Comparison of ENCODE assay signal across 9 mouse cellular contexts in the genomic region with DNA sequence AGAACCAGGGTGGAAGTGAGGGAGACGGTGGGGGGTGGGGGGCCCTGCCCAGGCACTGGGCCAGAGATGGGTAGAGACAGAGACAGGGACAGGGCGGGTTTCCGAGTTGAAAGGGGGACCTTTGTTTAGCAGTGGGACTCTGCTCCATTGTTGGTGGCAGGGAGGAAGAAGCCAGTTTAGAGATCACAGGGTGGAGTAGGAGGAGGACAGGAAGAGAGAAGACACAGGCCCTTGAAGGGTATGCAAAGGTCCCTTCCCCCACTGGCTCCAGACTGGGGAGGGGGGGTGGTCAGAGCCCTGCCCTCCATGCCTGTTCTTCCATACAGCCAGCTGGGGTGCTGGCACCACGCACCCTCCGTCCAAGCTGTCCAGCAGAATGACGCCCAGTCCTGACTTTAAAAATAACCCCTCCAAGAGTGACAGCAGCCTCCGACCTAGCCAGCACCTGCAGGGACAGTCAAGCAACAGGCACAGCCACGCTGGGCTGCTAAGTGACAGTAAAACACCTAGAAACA. TPM values are rescaled to one million over a fixed set of nuclear protein-coding genes. Genes with fewer than 3 reads are reported as not detected.
DNase-seq lines count a peak whose midpoint lies in the region; ATAC-seq and TF ChIP-seq lines count a peak whose summit lies in the region.
"Had no signal": no experiment of that assay in that cellular context is flagged by ENCODE, and none has a peak within 500 bp of the region (broad histone marks: within the 10 kb centered on the region; RNA-seq: fewer than 3 reads in every experiment).

No protein-coding gene starts in this region.

- no peak for DNase-seq in midbrain, embryonic 10.5 days (ENCODE audit: low spot score)
- peak; percentile 83 for DNase-seq in gastrocnemius, postnatal 25 days
- DNase-seq in lung, embryonic 14.5 days = peak; percentile 49
- no peak for DNase-seq in adipocyte (ENCODE audit: low spot score)
- no peak for DNase-seq in embryo, embryonic 10 days (ENCODE audit: low spot score)
- DNase-seq in left cerebral cortex, postnatal 36 days (ENCODE audit: low spot score in 2 of 2) = no peak

- H3K27me3 ChIP-seq in midbrain, embryonic 10.5 days (ENCODE audit: low read depth, poor library complexity, severe bottlenecking) = peaks cover 18% of the 10 kb centered on the region
- no peaks in the 10 kb centered on the region for H3K27me3 ChIP-seq in midbrain, embryonic 15.5 days (replicated peaks)
- H3K27me3 ChIP-seq in intestine, embryonic 16.5 days (replicated peaks; ENCODE audit: control insufficient read depth, insufficient read depth, low read length) = no peaks in the 10 kb centered on the region
- H3K27me3 ChIP-seq in lung, embryonic 14.5 days (ENCODE audit: insufficient read depth, low read length) = no peaks in the 10 kb centered on the region

- H3K4me3 ChIP-seq in midbrain, embryonic 10.5 days = no peak overlapping the region
- H3K4me3 ChIP-seq in midbrain, embryonic 15.5 days = no peak overlapping the region
- H3K4me3 ChIP-seq in intestine, embryonic 16.5 days (ENCODE audit: low read length) = no peak overlapping the region; the same call in 1 of the 2 replicates
- no peak overlapping the region for H3K4me3 ChIP-seq in lung, embryonic 14.5 days (ENCODE audit: low read depth, low read length)

- WGBS in midbrain, embryonic 10.5 days = 51% methylated on average over 8 of the region's 8 CpGs
- 49% methylated on average over 8 of the region's 8 CpGs for WGBS in midbrain, embryonic 15.5 days
- WGBS in intestine, embryonic 16.5 days = 40% methylated on average over 8 of the region's 8 CpGs
- WGBS in lung, embryonic 14.5 days = 44% methylated on average over 8 of the region's 8 CpGs

- intact Hi-C loops in left cerebral cortex, postnatal 36 days (cut with DNase I) = no loop called here

- H3K9ac ChIP-seq in midbrain, embryonic 15.5 days = no peak overlapping the region
- H3K9ac ChIP-seq in intestine, embryonic 16.5 days (ENCODE audit: low read depth, low read length) = peak overlapping the region; percentile 49
- no peak overlapping the region for H3K9ac ChIP-seq in lung, embryonic 14.5 days

- ATAC-seq in midbrain, embryonic 15.5 days (replicated peaks) = no peak
- ATAC-seq in intestine, embryonic 16.5 days = no peak
- no peak for ATAC-seq in lung, embryonic 14.5 days (ENCODE audit: insufficient read depth)

- TF ChIP-seq CTCF in lung, embryonic 14.5 days (IDR thresholded peaks at IDR 0.05; ENCODE audit: low read depth) = no peak

- no peak overlapping the region for H3K4me2 ChIP-seq in midbrain, embryonic 15.5 days
- H3K4me2 ChIP-seq in intestine, embryonic 16.5 days (ENCODE audit: low read depth, low read length) = peak overlapping the region; percentile 16; the same call in 1 of the 2 replicates
- peak overlapping the region; percentile 31; the same call in 1 of the 2 replicates for H3K4me2 ChIP-seq in lung, embryonic 14.5 days

- H3K36me3 ChIP-seq in midbrain, embryonic 10.5 days = no peaks in the 10 kb centered on the region
- peaks cover 9% of the 10 kb centered on the region; the same call in 1 of the 2 replicates for H3K36me3 ChIP-seq in midbrain, embryonic 15.5 days (replicated peaks)
- peaks cover 7% of the 10 kb centered on the region; the same call in 1 of the 2 replicates for H3K36me3 ChIP-seq in intestine, embryonic 16.5 days (ENCODE audit: control insufficient read depth, insufficient read depth, low read length)
- peaks cover 11% of the 10 kb centered on the region; the same call in 1 of the 2 replicates for H3K36me3 ChIP-seq in lung, embryonic 14.5 days (ENCODE audit: insufficient read depth)

- peak overlapping the region; percentile 38; the same call in 1 of the 2 replicates for H3K27ac ChIP-seq in midbrain, embryonic 10.5 days (replicated peaks)
- no peak overlapping the region for H3K27ac ChIP-seq in midbrain, embryonic 15.5 days
- peak overlapping the region; percentile 66 for H3K27ac ChIP-seq in intestine, embryonic 16.5 days (ENCODE audit: low read length)
- peak overlapping the region; percentile 76 for H3K27ac ChIP-seq in lung, embryonic 14.5 days (ENCODE audit: low read depth)

- H3K4me1 ChIP-seq in midbrain, embryonic 10.5 days = peaks cover 46% of the 10 kb centered on the region
- peaks cover 26% of the 10 kb centered on the region for H3K4me1 ChIP-seq in midbrain, embryonic 15.5 days
- H3K4me1 ChIP-seq in intestine, embryonic 16.5 days (ENCODE audit: control insufficient read depth, insufficient read depth, low read length) = peaks cover 84% of the 10 kb centered on the region
- H3K4me1 ChIP-seq in lung, embryonic 14.5 days (ENCODE audit: insufficient read depth) = peaks cover 49% of the 10 kb centered on the region

- no peaks in the 10 kb centered on the region for H3K9me3 ChIP-seq in midbrain, embryonic 10.5 days (replicated peaks)
- no peaks in the 10 kb centered on the region for H3K9me3 ChIP-seq in midbrain, embryonic 15.5 days
- no peaks in the 10 kb centered on the region for H3K9me3 ChIP-seq in intestine, embryonic 16.5 days (ENCODE audit: control insufficient read depth, low read length)
- H3K9me3 ChIP-seq in lung, embryonic 14.5 days (ENCODE audit: low read depth, low read length) = no peaks in the 10 kb centered on the region

RNA-seq across cellular contexts. Expression of a gene that starts 7.6 kb away (rescaled TPM):
- polyA plus RNA-seq in midbrain, embryonic 10.5 days (2016; fragmentation: Nextera tagmentation; extraction: Ambion mirVana) = 32.4 and 41.8 TPM in 2 replicates
- 104 and 105 TPM in 2 replicates for polyA plus RNA-seq in midbrain, embryonic 15.5 days (2015; fragmentation: Nextera tagmentation; extraction: Ambion mirVana)
- 10 to 100 TPM; 72.0 to 79.8 TPM for total RNA-seq in gastrocnemius, postnatal 25 days (2021)
- polyA plus RNA-seq in intestine, embryonic 16.5 days (2015; fragmentation: Nextera tagmentation; extraction: Ambion mirVana) = 165 and 179 TPM in 2 replicates
- 88.3 and 93.1 TPM in 2 replicates for polyA plus RNA-seq in lung, embryonic 14.5 days (2014; fragmentation: Nextera tagmentation; extraction: Ambion mirVana)
- 10 to 100 TPM; 44.1 to 49.2 TPM for total RNA-seq in left cerebral cortex, postnatal 36 days (2021)

RNA-seq across cellular contexts. Expression of a gene that starts 24.6 kb away (rescaled TPM):
- 23.4 and 26.8 TPM in 2 replicates for polyA plus RNA-seq in midbrain, embryonic 10.5 days (2016; fragmentation: Nextera tagmentation; extraction: Ambion mirVana)
- 20.3 and 21.2 TPM in 2 replicates for polyA plus RNA-seq in midbrain, embryonic 15.5 days (2015; fragmentation: Nextera tagmentation; extraction: Ambion mirVana)
- total RNA-seq in gastrocnemius, postnatal 25 days (2021) = 1 to 10 TPM; 4.3 to 5.1 TPM
- polyA plus RNA-seq in intestine, embryonic 16.5 days (2015; fragmentation: Nextera tagmentation; extraction: Ambion mirVana) = 36.9 and 38.5 TPM in 2 replicates
- 64.5 and 67.3 TPM in 2 replicates for polyA plus RNA-seq in lung, embryonic 14.5 days (2014; fragmentation: Nextera tagmentation; extraction: Ambion mirVana)
- total RNA-seq in left cerebral cortex, postnatal 36 days (2021) = 10 to 100 TPM in 1 of 2 experiments, 1 to 10 TPM in 1; 7.9 to 10.6 TPM
- total RNA-seq: MEL had no signal

RNA-seq across cellular contexts. Expression of a gene that starts 25.5 kb away (rescaled TPM):
- polyA plus RNA-seq in midbrain, embryonic 10.5 days (2016; fragmentation: Nextera tagmentation; extraction: Ambion mirVana) = 44.6 and 49.7 TPM in 2 replicates
- polyA plus RNA-seq in midbrain, embryonic 15.5 days (2015; fragmentation: Nextera tagmentation; extraction: Ambion mirVana) = 23.3 and 27.5 TPM in 2 replicates
- 1 to 10 TPM; 7.5 to 10.0 TPM for total RNA-seq in gastrocnemius, postnatal 25 days (2021)
- 72.7 and 78.1 TPM in 2 replicates for polyA plus RNA-seq in intestine, embryonic 16.5 days (2015; fragmentation: Nextera tagmentation; extraction: Ambion mirVana)
- polyA plus RNA-seq in lung, embryonic 14.5 days (2014; fragmentation: Nextera tagmentation; extraction: Ambion mirVana) = 135 and 146 TPM in 2 replicates
- total RNA-seq in left cerebral cortex, postnatal 36 days (2021) = 1 to 10 TPM; 5.3 to 6.6 TPM

RNA-seq across cellular contexts. Expression of a gene that starts 34.1 kb away (rescaled TPM):
- 36.6 and 40.2 TPM in 2 replicates for polyA plus RNA-seq in midbrain, embryonic 10.5 days (2016; fragmentation: Nextera tagmentation; extraction: Ambion mirVana)
- polyA plus RNA-seq in midbrain, embryonic 15.5 days (2015; fragmentation: Nextera tagmentation; extraction: Ambion mirVana) = 315 and 316 TPM in 2 replicates
- under 1 TPM; 0.27 to 0.28 TPM for total RNA-seq in gastrocnemius, postnatal 25 days (2021)
- 12.6 and 13.5 TPM in 2 replicates for polyA plus RNA-seq in intestine, embryonic 16.5 days (2015; fragmentation: Nextera tagmentation; extraction: Ambion mirVana)
- 8.7 and 9.6 TPM in 2 replicates for polyA plus RNA-seq in lung, embryonic 14.5 days (2014; fragmentation: Nextera tagmentation; extraction: Ambion mirVana)
- total RNA-seq in left cerebral cortex, postnatal 36 days (2021) = 100 to 1,000 TPM in 1 of 2 experiments, 10 to 100 TPM in 1; 88.1 to 173 TPM

RNA-seq across cellular contexts. Expression of a gene that starts 51.6 kb away (rescaled TPM):
- 115 and 120 TPM in 2 replicates for polyA plus RNA-seq in midbrain, embryonic 10.5 days (2016; fragmentation: Nextera tagmentation; extraction: Ambion mirVana)
- polyA plus RNA-seq in midbrain, embryonic 15.5 days (2015; fragmentation: Nextera tagmentation; extraction: Ambion mirVana) = 115 and 116 TPM in 2 replicates
- 1 to 10 TPM; 8.2 to 8.5 TPM for total RNA-seq in gastrocnemius, postnatal 25 days (2021)
- polyA plus RNA-seq in intestine, embryonic 16.5 days (2015; fragmentation: Nextera tagmentation; extraction: Ambion mirVana) = 82.5 and 85.8 TPM in 2 replicates
- polyA plus RNA-seq in lung, embryonic 14.5 days (2014; fragmentation: Nextera tagmentation; extraction: Ambion mirVana) = 127 and 136 TPM in 2 replicates
- total RNA-seq in left cerebral cortex, postnatal 36 days (2021) = 10 to 100 TPM; 46.3 to 48.5 TPM

Comparison
In these comparisons a context has a peak if more than half of its experiments do, and no peak if none do; other contexts are left out.
1. DNase-seq: peak in gastrocnemius, postnatal 25 days (single experiment) and lung, embryonic 14.5 days (single experiment); none in midbrain, embryonic 10.5 days (single experiment), adipocyte (single experiment), embryo, embryonic 10 days (single experiment) and left cerebral cortex, postnatal 36 days (0 of 2).